Mouse (Mus musculus) ES-CJ7 (cell line): ENCODE results near the gene Scnn1b.
A peak's percentile ranks its signal among the peaks of the same experiment; 100 is the strongest.

Source experiments
- DNase-seq: peaks from one replicate; pipeline ENCODE4 v3.0.0; 2011; ENCODE audit warnings: low read depth, low spot score

Gene Scnn1b

DNA sequence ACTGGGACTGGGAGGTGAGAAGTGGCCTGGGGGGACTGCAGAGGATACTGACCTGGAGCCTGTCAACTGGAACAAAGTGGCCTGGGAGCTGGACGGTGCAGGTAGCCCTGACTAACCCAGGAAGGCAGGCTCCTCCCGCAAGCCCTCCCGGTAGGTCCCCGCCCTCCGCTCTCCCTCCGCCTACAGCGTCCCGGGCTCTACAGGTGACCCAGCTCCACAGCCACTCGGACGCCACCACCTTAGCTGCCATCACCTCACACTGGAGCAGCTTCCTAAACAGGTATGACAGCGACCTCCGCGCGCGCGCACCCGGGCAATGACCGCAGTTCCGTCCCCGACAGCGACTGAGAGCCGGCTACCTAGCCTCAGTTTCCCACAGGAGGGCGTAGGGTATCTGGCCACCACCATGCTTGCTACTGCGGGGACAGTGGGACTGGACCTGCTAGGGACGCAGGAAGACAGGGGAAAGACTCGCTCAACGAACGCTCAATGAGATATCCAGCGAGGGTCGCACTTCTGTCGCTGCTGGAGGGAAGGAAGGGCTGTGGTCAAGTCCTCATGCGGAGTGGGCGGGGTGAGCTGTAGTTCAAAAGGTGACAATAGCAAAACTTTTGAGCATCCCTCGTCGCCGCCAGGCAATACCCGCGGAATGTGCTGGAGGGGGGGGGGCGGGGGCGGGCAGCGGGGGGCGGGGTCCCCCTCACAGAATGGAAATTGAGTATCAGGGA lies at the start of gene Scnn1b:
Scnn1b (plus strand) TSS at position 181 of the 728 bp plus-strand sequence.
- peak; percentile 33 for DNase-seq

DNA sequence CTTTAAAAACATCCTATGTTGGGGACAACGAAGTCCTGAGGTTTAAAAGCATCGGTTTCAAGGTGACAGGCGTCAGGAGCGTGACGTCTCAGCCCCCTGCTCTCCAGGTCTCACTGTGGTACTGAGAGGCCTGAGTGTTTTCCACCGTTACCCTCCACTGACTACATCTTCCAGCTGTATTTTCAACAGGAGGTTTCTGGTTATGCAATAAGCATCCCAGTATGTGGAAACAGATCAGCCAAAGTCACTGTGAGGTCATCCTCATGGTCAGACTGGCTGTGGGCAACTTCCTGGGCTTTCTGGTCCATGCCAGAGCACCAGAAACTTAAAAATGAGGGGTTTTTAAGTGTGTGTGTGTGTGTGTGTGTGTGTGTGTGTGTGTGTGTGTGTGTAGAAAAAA lies 43.2 kb upstream of the Scnn1b start:
- DNase-seq, result no peak

DNA sequence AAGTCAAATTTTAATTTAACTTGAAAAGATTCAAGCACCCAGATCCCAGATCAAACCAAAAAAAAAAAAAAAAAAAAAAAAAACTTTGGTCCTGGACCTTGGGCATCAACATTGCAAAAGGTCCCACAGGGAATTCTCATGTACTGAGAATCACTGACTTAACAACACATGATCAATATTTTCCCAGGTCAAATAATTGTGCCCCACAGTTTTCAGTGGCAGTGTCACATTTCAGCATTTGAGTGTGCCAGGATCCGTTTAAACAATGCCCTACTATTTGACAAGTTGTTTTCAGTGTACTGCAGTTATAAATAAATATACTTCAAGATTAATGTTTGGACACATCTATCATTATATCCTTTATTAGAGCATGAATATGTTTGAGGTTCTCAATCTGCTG lies 36.4 kb upstream of the Scnn1b start:
- DNase-seq, result no peak

DNA sequence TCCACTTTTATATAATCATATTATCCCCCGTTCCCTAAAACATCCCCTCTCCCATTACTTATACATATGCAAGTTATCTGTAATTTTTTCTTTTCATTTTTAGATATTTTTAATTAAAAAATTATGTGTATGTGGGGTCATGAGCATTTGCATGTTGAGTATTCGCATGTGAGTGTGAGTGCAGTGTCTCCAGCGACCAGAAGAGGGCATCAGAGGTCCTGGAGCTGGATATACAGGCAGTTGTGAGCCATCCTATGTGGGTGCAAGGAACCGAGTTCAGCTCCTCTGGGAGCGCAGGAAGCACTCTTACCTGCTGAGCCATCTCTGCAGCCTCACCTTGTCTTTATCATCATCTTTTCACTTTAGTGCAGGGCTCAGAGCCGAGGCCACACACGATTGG lies 29.4 kb upstream of the Scnn1b start:
- peak; percentile 24 for DNase-seq

DNA sequence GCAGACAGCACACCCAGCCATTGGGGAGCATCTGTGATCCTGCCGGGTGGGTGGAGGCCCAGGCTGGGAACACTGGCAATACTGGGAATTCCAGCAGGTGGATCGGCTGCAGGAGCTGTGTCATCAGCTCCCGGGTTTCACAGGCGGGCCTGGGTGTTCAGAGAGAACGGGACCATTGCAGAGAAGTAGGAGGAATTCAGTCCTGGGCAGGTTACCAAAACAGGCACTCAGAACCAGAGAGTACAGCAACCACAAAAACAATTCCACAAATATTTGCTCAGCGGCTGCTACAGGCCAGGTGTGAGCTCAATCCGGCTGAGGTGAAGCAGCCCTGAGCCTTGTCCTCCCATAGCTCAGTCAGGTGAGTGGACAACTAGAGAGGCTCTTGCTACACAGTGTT lies 28.0 kb upstream of the Scnn1b start:
- no peak for DNase-seq

DNA sequence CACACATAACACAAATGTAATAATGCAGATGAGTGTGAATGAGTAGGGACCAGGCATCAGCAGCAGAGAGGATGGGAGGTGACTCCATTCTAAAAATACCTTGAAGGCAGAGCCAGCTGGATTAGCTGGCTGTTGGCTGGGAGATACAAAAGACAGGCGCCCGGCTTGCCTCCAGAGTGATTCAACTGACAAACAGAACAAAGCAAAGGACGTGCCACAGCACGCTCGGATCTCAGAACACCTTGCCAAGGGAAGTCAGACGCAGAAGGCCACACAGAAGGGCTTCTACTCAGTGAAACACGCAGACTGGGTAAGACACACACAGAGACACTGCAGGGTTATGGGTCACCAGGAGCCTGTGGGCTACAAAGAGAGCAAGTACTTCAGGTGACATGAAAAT lies 24.0 kb upstream of the Scnn1b start:
- DNase-seq, result no peak

DNA sequence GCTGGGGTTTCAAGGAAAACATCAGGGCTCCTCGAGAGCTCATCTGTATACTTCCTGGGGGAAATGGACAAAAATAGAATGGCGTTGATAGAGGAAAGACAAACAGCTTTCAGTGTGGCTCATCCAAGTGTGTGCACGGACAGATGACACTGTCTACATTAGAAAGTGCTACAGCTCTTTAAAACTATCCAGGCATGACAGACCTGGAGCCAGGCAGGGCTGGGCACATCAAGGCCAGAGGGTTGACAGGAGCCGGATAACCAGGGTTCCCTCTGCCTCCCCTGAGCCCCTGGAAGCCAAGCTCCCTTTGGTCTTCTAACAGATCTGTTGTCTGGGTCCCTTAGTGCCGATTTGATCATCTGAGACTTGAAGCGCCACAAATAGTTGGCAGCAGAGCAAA lies 22.6 kb upstream of the Scnn1b start:
- no peak for DNase-seq

DNA sequence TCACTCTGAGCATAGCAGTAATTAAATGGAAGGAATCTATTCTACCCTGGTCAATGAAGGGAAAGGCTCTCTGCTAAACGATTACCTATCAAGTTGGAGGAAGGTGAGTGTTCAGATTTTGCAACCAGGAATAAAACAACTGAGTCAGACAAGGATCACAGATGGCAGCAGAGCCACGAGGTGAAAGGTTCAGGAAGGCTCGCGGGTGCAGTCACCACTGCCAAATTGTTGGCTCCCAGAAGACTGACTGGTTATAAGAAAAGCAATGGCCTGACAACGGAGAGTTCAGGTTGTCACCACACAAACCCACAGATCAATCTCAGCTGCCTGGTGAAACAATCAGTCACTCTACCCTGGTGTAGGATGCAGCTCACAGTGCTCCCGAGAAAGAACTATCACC lies 18.9 kb upstream of the Scnn1b start:
- no peak for DNase-seq

DNA sequence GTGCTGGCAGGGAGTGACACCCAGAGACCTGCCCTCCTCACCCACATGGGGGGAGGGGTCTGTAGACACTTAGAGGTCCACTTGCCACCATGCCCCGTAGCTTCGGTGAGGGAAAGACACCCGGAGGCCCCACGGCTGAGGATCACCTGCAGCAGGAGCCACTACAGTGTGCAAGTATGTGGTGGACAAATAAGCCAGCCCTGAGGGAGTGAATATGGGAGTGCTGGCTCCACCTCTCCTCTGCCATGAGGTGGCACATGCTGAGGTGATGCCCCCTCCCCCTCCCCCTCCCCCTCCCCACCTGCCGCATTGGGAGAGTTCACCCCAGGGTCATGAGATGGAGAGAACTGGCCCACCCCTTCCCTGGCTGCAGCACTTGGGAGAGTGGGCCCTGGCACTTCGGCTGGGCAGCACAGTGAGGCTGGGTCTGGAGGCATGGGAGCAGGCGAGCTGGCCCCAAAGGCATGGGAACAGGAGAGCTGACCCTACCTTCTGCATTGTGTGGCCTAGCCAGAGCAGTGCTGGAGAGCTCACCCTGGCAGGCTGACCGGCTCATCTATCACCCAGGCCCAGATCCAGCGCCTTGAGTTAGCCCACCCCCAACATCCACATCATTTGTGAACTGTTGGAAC lies 16.2 kb upstream of the Scnn1b start:
- DNase-seq, result no peak

DNA sequence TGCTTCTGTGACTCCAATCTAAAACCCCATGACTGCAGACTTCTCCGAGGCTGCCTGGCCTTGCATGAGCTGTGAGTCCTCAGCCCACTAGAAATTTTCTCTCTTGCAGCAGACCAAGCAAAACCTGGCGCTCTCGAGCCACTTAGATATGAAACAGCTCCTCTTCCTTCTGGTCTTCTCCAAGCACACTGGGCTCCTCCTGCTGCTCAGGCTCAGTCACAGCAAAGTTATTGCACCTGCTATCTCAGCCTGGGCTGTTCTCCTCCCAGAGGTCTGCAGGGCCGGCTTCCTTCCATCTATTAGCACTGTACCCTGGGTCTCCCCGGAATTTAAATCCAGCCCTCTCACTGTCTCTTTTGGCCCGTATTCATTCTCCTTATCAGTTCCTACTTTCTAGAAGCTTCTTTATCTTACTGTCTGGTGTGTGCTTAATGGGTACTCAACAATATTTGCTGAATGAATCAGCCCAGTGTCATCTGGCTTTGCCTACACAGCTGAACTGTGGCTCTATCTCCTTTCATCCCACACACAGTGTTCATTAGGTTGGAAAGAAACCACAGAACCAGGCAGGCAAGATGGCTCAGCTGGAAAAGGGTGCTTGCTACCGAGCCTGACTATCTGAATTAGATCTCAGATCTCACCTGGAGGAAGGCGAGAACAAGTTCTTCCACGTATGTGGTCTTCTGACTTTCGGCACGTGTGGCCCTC lies 7.5 kb upstream of the Scnn1b start:
- no peak for DNase-seq

DNA sequence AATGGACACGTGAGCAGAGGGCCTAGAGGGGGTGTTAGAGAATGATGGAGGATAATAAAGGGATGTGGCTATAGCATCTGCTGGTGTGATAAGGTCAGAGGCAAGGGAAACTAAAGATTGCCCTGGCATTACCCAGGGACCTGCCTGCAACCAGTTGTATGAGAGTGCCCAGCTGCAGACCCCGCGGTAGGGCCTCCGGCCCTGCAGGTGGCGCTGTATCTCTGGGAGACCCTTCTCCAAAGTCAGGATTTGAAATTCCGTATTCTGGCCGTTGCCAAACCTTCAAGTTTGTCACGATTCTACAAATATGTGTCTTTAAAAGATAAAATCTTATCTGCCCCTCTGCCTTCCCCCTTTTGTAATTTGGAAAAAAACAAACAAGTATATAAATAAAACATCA lies 5.9 kb upstream of the Scnn1b start:
- peak; percentile 19 for DNase-seq

DNA sequence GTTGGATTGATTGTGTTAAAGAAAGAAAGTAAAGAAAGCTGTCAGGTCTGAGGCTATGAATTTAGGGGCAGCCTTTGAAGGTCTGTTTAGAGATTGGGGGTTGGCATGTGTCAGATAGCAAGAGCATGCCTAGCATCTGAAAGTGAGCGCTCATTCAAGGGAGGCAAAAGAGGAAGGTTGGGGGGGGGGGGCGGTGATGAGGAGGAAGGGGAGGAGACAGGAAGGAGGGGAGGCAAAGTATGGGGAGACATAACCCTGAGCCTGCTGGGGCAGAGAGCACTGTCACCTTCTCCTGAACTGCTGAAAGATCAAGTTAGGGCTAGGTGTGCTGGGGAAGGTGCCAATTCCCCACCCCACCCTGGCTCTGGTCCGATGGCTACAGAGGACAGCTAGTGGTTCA lies 6.8 kb downstream of the Scnn1b start:
- no peak for DNase-seq

DNA sequence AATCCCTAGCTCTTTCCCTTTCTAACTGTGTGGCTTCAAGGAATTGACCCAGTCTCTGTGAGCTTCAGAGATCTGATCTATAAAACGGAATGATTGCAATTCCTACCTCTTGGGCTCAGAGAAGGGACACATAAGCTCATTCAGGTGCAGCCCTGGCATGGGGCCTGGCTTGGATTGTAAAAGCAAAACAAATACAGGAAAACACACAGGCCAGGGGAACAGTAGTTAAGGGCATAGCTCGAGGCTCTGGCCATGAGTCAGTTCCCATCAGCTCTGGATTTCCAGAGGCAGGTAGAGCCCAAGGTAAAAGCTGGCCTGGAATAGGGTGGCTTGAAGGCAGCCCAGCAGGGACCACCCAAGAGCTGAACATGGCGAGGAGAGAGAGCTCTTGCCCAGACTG lies 9.2 kb downstream of the Scnn1b start:
- DNase-seq, result no peak

DNA sequence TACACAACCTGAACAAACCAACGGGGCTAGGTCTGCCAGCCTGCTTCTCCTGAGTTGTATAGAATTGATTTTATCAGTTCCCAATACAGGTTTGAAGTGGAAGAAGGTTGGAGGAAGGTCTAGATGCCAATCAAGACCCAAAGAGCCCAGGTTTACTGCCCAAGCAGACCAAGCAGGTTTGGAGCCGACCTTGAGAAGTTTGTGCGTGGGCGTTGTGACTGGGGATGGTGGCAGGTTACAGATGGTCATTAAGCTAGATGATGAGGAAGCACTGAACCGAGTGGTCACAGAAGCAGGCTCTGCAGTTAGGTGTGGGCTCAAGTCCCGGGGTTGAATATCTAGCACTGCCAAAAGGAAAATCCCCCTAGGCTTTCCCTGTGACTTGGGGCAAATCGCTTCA lies 9.9 kb downstream of the Scnn1b start:
- no peak for DNase-seq

DNA sequence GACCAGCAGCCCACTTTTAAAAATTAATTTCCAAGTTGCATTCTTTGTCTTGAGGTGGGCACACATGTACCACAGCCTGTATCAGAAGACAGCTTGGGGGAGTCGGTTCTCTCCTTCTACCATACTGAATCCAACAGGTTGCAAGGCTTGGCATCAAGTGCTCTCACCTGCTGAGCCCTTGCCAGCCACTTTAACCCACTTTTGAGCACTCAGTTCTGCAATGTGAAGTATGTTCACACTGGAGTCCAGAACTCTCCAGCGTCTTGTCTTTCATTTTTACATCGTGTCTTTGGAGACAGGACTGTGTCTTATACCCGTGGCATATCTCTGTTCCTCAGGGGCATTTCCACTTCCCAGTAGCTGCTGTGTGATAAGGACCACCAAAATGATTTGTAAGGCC lies 15.4 kb downstream of the Scnn1b start:
- DNase-seq, result no peak

DNA sequence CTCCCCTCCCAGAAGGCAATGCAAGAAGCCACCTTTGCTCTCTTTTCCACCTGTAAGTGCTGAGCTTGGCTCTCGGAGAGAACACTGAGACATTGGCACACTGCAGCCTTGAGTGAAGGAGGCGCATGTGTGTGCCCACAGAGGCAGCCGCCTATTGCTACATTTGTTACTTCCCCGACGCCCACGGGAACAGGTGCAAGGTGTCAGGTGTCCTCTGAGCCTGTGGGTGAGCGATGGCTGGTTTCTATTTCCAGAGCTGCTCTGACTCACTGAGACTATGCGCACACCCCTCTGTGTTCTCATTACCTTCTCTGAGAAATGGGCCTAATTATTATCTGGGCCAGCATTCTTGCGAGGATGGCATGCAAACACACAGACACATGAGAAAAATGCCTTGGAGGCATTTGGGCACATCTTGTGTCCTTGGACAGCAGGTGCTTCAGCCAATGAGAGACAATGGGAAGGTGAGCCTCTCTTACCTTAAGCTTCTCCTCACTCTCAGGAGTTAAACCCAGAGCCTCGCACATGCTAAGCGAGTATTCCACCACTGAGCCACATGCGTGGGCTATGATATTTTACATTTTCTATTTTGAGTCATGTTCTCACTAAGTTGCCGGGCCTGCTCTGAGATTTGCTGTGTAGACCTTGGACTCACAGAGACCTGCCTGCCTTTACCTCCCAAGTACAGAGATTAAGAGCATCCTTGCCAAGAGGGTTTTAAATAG lies 26.0 kb downstream of the Scnn1b start:
- DNase-seq, result no peak

DNA sequence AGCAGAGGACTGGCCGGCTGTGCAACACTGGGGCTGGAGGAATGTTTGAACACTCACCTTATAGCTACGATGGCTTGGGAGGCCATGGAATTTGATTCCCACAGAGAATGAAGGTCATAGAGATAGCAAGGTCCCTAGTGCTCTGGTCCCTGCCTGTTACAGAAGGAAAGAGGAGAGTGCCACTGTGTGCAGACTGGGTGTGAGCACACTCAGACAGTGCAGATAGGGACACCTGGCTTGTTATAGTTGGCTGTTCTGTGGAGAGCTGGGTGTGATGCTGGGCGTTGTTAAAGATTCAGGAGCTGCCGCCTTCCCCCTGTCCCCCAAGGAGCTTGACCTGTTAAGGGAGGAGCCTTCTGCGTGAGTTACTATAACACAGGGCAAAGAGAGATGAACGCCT lies 31.9 kb downstream of the Scnn1b start:
- DNase-seq, result no peak

DNA sequence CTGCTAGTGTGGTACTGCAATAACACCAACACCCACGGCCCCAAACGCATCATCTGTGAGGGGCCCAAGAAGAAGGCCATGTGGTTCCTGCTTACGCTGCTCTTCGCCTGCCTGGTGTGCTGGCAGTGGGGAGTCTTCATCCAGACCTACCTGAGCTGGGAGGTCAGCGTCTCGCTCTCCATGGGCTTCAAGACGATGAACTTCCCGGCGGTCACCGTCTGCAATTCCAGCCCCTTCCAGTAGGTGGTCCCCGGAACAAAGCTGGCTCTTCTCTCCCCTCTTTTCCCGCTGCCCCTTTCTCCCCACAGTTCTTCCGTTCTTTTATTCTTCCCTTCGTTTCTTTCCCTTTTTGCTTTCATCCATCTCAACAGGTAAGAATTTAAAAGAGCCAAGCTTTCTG lies 34.5 kb downstream of the Scnn1b start:
- DNase-seq, result peak; percentile 47

DNA sequence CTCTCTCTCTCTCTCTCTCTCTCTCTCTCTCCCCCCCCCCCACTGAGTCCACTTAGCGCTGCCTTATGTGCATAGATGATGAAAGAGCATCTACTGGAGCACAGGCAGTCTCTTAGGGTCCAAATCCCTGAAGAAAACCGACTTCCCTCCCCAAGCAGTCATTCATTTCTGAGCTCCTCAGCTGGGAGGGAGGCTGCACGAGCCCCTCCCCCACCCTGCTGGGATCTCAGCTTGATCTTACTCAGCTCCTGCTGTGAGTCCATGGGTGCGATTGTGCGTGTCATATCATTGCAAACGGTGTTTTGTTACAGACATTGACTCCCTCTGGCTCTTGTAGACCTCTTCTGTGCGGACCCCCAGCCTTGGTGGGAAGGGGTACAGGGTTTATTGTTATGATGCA lies 35.1 kb downstream of the Scnn1b start:
- peak; percentile 10 for DNase-seq

DNA sequence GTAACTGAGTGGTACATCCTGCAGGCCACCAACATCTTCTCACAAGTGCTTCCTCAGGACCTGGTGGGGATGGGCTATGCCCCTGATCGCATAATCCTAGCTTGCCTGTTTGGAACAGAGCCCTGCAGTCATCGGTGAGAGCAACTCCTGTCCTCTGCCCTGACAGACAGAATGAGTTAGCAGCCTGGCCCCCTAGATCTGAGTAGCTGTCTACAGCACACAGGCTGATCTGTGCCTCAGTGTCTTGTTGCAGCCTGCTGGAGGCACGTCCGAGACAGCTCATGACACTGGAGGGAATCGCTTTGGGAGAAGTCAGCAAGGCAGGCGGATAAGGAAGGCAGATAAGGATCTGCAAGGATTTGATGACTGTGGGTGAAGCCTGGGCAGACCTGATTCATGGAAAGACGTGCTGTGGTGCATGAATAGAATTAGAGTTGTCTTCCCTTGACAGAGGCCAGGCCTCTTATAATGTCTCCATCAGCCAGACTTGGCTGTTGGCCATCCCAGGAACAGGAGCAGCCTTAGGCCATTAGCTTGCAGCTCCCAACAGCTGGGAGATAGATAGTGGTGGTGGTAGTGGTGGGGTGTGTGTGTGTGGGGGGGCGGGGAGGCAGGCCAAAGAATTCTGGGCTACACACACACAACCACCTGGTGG lies 38.0 kb downstream of the Scnn1b start:
- no peak for DNase-seq

DNA sequence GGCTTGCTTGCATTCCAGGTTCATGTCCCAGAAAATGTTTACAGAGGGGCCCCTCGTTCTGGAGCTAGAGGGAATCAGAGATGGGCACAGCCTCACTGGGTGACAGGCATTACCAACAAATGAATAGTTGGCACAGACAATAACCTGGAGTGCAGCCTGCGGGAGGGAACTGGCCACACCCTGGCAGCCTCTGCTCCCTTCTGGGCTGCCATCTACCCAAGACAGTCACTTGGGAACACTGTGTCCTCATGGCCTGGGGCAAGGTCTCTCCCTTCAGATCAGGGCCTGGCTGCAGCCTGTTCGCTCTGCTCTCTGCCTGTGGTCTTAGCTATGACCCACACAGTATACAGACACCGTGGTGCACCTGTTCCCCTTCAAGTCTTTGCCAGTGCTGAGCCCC lies 42.0 kb downstream of the Scnn1b start:
- no peak for DNase-seq

DNA sequence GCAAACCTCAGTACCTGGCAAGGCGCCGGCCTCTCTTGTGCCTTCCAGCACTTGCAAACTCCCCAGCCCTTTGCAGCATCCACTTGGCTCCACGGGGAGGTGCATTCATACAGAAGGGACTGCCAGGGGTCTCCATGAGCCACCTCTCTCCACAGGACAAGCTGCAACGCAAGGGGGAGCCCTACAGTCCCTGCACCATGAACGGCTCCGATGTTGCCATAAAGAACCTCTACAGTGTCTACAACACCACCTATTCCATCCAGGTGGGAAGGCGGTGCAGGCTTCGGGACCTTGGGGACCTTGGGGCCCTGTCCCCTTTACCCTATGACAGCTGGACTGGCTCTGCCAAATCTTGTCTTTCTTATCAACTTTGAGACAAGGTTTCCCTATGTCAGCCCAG lies 47.4 kb downstream of the Scnn1b start:
- peak; percentile 17 for DNase-seq
